ENCODE assay signal across 13 mouse cellular contexts in the genomic region with DNA sequence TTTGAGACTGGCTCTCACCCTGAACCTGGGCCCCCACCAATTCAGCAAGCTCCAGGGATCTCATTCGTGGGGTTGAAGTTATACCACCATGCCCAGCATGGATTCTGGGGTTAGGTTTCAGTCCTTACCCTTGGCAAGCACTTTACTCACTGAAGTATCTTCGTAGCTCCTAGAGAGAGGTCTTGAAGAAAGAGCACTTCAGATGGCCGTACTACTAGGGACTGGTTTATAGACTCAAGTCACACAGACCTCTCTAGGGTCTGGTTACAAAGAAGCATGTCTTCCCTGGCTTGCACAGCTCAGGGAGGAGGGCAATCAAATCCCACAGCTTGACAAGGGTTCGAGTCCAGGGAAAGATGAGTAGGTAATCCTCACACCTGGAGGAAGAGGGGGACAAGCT. TPM values are rescaled to one million over a fixed set of nuclear protein-coding genes. Genes with fewer than 3 reads are reported as not detected.
DNase-seq lines count a peak whose midpoint lies in the region; ATAC-seq lines count a peak whose summit lies in the region.
"Had no signal": no experiment of that assay in that cellular context is flagged by ENCODE, and none has a peak within 500 bp of the region (broad histone marks: within the 10 kb centered on the region; RNA-seq: fewer than 3 reads in every experiment).

No protein-coding gene starts in this region.

- WGBS in hindbrain, embryonic 10.5 days: 85% methylated on average over 4 of the region's 4 CpGs
- WGBS in hindbrain, embryonic 12.5 days: 81% methylated on average over 4 of the region's 4 CpGs
- WGBS in embryonic facial prominence, embryonic 10.5 days: 82% methylated on average over 4 of the region's 4 CpGs
- 85% methylated on average over 4 of the region's 4 CpGs for WGBS in embryonic facial prominence, embryonic 12.5 days
- 87% methylated on average over 4 of the region's 4 CpGs for WGBS in limb, embryonic 10.5 days

- no peak overlapping the region for H3K4me2 ChIP-seq in hindbrain, embryonic 12.5 days (replicated peaks)
- no peak overlapping the region for H3K4me2 ChIP-seq in embryonic facial prominence, embryonic 12.5 days (replicated peaks)
- H3K4me2 ChIP-seq: intestine, embryonic 15.5 days; limb, embryonic 15.5 days had no signal

- H3K9me3 ChIP-seq in hindbrain, embryonic 10.5 days: no peaks in the 10 kb centered on the region
- no peaks in the 10 kb centered on the region for H3K9me3 ChIP-seq in hindbrain, embryonic 12.5 days (replicated peaks)
- no peaks in the 10 kb centered on the region for H3K9me3 ChIP-seq in embryonic facial prominence, embryonic 10.5 days
- H3K9me3 ChIP-seq in embryonic facial prominence, embryonic 12.5 days: no peaks in the 10 kb centered on the region
- no peaks in the 10 kb centered on the region for H3K9me3 ChIP-seq in limb, embryonic 10.5 days (replicated peaks)
- H3K9me3 ChIP-seq: intestine, embryonic 15.5 days; limb, embryonic 15.5 days had no signal

- no peaks in the 10 kb centered on the region for H3K27me3 ChIP-seq in hindbrain, embryonic 10.5 days (ENCODE audit: insufficient read depth, poor library complexity, severe bottlenecking)
- H3K27me3 ChIP-seq in hindbrain, embryonic 12.5 days: no peaks in the 10 kb centered on the region
- H3K27me3 ChIP-seq in embryonic facial prominence, embryonic 10.5 days (replicated peaks; ENCODE audit: low read depth, poor library complexity, severe bottlenecking): no peaks in the 10 kb centered on the region
- no peaks in the 10 kb centered on the region for H3K27me3 ChIP-seq in embryonic facial prominence, embryonic 12.5 days
- no peaks in the 10 kb centered on the region for H3K27me3 ChIP-seq in limb, embryonic 10.5 days (ENCODE audit: low read depth, poor library complexity, severe bottlenecking)
- H3K27me3 ChIP-seq: intestine, embryonic 15.5 days; limb, embryonic 15.5 days had no signal

- peaks cover 25% of the 10 kb centered on the region for H3K4me1 ChIP-seq in hindbrain, embryonic 10.5 days (replicated peaks)
- H3K4me1 ChIP-seq in hindbrain, embryonic 12.5 days: peaks cover 20% of the 10 kb centered on the region
- peaks cover 30% of the 10 kb centered on the region for H3K4me1 ChIP-seq in embryonic facial prominence, embryonic 10.5 days
- H3K4me1 ChIP-seq in embryonic facial prominence, embryonic 12.5 days: peaks cover 16% of the 10 kb centered on the region
- H3K4me1 ChIP-seq in limb, embryonic 10.5 days: peaks cover 13% of the 10 kb centered on the region
- H3K4me1 ChIP-seq: intestine, embryonic 15.5 days had no signal

- H3K9ac ChIP-seq in hindbrain, embryonic 12.5 days: no peak overlapping the region
- no peak overlapping the region for H3K9ac ChIP-seq in embryonic facial prominence, embryonic 12.5 days
- H3K9ac ChIP-seq: intestine, embryonic 15.5 days; limb, embryonic 15.5 days; liver, postnatal 0 days had no signal

- H3K27ac ChIP-seq in hindbrain, embryonic 10.5 days: peak overlapping the region; percentile 92
- H3K27ac ChIP-seq in hindbrain, embryonic 12.5 days: no peak overlapping the region
- peak overlapping the region; percentile 83 for H3K27ac ChIP-seq in embryonic facial prominence, embryonic 10.5 days (replicated peaks)
- 0 out of 2 replicates have a peak overlapping the region, but pooled peaks have one; percentile 69 for H3K27ac ChIP-seq in embryonic facial prominence, embryonic 12.5 days
- peak overlapping the region; percentile 74; the same call in 1 of the 2 replicates for H3K27ac ChIP-seq in limb, embryonic 10.5 days
- H3K27ac ChIP-seq: heart, adult 2 months; intestine, embryonic 15.5 days had no signal

- ATAC-seq in hindbrain, embryonic 12.5 days (ENCODE audit: low FRiP score): no peak
- ATAC-seq in embryonic facial prominence, embryonic 12.5 days (ENCODE audit: insufficient number of reproducible peaks, insufficient read depth, low FRiP score, low TSS enrichment): no peak
- ATAC-seq: intestine, embryonic 15.5 days; liver, postnatal 0 days had no signal

- H3K36me3 ChIP-seq in hindbrain, embryonic 10.5 days: peaks cover 24% of the 10 kb centered on the region
- no peaks in the 10 kb centered on the region for H3K36me3 ChIP-seq in hindbrain, embryonic 12.5 days
- peaks cover 24% of the 10 kb centered on the region for H3K36me3 ChIP-seq in embryonic facial prominence, embryonic 10.5 days (replicated peaks)
- peaks cover 5% of the 10 kb centered on the region; the same call in 1 of the 2 replicates for H3K36me3 ChIP-seq in embryonic facial prominence, embryonic 12.5 days
- H3K36me3 ChIP-seq in limb, embryonic 10.5 days: peaks cover 20% of the 10 kb centered on the region
- H3K36me3 ChIP-seq: intestine, embryonic 15.5 days had no signal

- no peak for DNase-seq in hindbrain, embryonic 10.5 days (ENCODE audit: low spot score)
- DNase-seq in embryonic facial prominence, embryonic 10.5 days (ENCODE audit: low spot score): no peak
- DNase-seq in limb, embryonic 10.5 days (ENCODE audit: low spot score): no peak
- no peak for DNase-seq in embryo, embryonic 10 days (ENCODE audit: low spot score)
- no peak for DNase-seq in frontal cortex, adult 2 months (ENCODE audit: extremely low spot score in 1 of 2, low spot score in 1 of 2)
- DNase-seq: cerebellum, adult 18-20 months; liver, postnatal 0 days; thymus, postnatal 36 days had no signal

- no peak overlapping the region for H3K4me3 ChIP-seq in hindbrain, embryonic 10.5 days
- no peak overlapping the region for H3K4me3 ChIP-seq in hindbrain, embryonic 12.5 days
- no peak overlapping the region for H3K4me3 ChIP-seq in embryonic facial prominence, embryonic 10.5 days
- no peak overlapping the region for H3K4me3 ChIP-seq in embryonic facial prominence, embryonic 12.5 days
- no peak overlapping the region for H3K4me3 ChIP-seq in limb, embryonic 10.5 days
- H3K4me3 ChIP-seq: heart, adult 2 months; intestine, embryonic 15.5 days; limb, embryonic 15.5 days had no signal

RNA-seq across cellular contexts. Expression of gene Traf6, which starts 43.6 kb away (rescaled TPM):
- 13.4 and 15.1 TPM in 2 replicates for polyA plus RNA-seq in hindbrain, embryonic 10.5 days (2016; fragmentation: Nextera tagmentation; extraction: Ambion mirVana)
- 14.0 and 15.8 TPM in 2 replicates for polyA plus RNA-seq in hindbrain, embryonic 12.5 days (2016; fragmentation: Nextera tagmentation; extraction: Ambion mirVana)
- 16.1 and 16.5 TPM in 2 replicates for polyA plus RNA-seq in embryonic facial prominence, embryonic 10.5 days (2016; fragmentation: Nextera tagmentation; extraction: Ambion mirVana)
- 10.4 and 11.4 TPM in 2 replicates for polyA plus RNA-seq in embryonic facial prominence, embryonic 12.5 days (2016; fragmentation: Nextera tagmentation; extraction: Ambion mirVana)
- polyA plus RNA-seq in limb, embryonic 10.5 days (2016; fragmentation: Nextera tagmentation; extraction: Ambion mirVana): 14.6 and 16.1 TPM in 2 replicates
- polyA plus RNA-seq in frontal cortex, adult 2 months (2012; rRNA removed): 9.3 and 9.7 TPM in 2 replicates
